Mouse (Mus musculus): ENCODE measurements around the gene Olfr250. TPM values are rescaled to one million over a fixed set of nuclear protein-coding genes. Genes with fewer than 3 reads are reported as not detected.
"Not testable (repeated sequence)": the region's sequence is repeated elsewhere in the genome, so short reads cannot be mapped to it uniquely, and the experiment has no call there.

Gene Olfr250
- total RNA-seq (2021) = not detected

DNA sequence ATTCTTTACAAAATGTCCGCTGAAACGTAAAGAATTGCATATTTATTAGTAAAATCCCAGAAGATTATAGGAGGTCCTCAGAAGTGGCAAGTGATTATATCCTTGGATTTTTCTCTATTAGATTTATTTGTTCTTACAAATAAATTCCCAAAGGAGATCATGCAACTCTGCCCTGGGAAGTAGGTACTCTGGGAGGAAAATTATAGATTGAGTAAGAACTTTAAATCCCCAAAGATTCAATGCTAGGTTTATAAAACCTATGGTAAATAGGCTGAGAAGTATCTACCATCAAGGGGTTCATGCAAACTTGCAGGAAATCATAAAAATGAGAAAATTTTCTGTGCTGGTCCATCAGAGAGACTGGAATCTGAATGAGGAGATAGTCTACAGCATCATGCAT is at the start of gene Olfr250:
Olfr250 (plus strand) TSS at position 301 of the 400 bp plus-strand sequence.
- intact Hi-C loops (cut with DNase I) = no loop called here
- no peak for DNase-seq

DNA sequence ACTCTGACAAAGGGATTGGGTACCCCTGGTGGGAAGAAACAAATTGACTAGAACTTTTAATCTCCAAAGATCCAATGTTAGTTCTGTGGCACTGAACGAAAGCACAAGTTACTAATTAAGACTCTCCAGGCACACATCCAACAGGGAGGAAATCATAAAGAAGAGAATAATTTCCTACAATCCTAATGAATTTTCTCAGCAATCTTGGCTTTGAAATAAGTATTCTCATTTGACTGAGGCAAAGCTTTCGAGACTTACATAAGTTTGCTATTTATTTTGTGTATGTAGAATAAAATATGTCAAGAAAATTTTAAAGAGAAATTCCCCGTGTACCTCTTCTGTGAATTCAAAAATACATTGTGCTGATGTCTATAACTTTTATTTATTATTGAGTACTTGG is 37.9 kb upstream of the Olfr250 start, which contains the start of gene Olfr25:
Olfr25 (plus strand) TSS at position 301 of the 400 bp plus-strand sequence.
- no peak for DNase-seq
- intact Hi-C loops (cut with DNase I) = no loop called here

DNA sequence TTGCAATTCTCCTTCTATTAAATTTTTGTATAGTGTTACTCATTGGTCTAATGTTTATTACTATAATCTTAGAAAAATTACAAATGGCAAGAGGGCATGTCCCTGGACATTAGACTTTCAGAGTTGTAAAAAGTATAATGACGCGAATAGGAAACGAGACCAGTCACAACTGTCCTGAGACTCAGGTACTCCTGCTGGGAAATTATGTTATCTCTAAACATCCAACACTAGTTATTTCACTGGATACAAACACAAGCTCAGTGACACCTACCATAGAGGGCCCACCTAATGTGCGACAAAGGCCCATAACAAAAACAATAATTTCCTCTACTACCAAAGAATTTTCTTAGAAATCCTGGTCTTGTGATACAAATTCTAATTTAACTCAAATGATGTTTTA is 18.6 kb upstream of the Olfr250 start, which contains the start of gene Olfr898:
Olfr898 (plus strand) TSS at position 301 of the 400 bp plus-strand sequence.
- no peak for DNase-seq
- intact Hi-C loops (cut with DNase I) = no loop called here

DNA sequence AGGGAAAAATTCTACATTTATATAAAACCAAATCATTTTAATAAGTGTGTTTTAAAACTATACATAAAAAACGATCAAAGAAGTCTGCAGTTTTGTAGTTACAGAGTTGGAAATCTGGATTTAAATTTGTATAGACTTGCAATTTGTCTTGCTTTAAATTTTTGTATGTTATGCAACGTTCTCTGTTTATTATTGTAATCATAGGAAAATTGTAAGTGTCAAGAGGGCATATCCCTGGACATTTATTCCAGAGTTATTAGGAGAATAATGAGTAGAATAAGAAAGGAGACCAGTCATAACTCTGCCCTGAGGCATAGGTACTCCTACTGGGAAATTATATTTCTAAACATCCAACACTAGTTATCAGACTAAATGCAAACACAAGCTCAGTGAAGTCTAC is 10.1 kb downstream of the Olfr250 start, which contains the start of gene Olfr251:
Olfr251 (plus strand) TSS at position 301 of the 400 bp plus-strand sequence.
- intact Hi-C loops (cut with DNase I) = no loop called here
- DNase-seq = no peak

DNA sequence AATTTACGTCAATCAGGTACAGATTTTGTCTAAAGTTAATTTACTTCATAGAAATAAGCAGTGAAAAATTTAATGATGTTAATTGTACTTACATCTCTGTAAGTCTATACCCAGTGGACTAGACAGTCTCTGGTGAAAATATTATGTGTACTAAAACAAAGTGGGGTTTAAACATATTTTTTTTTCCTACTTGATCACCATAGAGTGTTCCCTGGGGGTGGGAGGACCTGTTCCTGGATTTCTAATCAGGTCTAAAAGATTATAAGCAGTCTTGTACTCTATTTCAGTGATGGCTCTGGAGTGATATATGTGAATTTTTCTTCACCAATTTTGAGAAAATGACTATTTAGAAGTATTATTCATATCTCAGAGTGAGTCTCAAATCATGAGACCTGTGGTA is 34.7 kb downstream of the Olfr250 start, which contains the start of gene Olfr147:
Olfr147 (plus strand) TSS at position 301 of the 400 bp plus-strand sequence.
- intact Hi-C loops (cut with DNase I) = no loop called here
- DNase-seq = no peak

DNA sequence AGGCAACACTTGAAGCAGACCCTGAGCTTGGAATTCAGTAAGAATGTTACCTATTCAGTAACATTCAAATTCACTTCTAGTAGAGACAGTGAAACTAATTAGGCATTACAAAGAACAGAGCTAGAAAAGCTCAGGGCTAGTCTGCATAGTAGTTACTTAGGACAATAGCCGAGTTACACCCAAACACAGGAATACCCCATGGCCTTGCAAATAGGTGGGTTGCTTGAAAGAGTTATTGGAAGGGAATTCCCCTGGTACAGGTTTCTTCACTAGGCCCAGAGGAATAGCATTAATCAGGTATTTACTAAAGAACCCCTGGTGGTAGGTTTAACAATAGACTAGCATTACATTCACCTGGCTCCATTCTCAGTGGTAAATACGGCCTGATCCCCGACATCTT is 40.8 kb downstream of the Olfr250 start:
- DNase-seq; intact Hi-C loops (cut with DNase I): not testable (repeated sequence)

DNA sequence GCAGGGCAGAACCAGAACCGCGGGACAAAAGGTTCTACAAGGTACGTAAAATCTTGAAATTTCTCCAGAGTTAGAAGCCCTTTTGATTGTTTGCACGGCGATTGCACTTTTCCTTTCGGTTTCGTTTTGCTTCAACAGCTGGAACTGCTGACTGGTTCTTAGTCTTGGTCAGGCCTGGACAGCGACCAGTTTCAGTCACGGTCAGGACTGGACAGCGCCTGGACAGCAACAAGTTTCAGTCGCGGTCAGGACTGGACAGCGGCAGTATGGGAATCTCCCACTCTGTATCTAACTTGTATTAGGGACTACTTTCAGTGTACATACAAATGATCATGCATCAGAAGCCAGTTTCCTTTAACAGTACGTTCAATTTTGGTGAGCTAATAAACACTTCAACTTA is 46.8 kb downstream of the Olfr250 start:
- intact Hi-C loops (cut with DNase I); DNase-seq: not testable (repeated sequence)

Other genes with a start within 250 kb of the Olfr250 start
- gene Olfr890, start 224.4 kb upstream of the Olfr250 start, total RNA-seq (2021) = not detected
- gene Olfr891, start 186.1 kb upstream of the Olfr250 start, total RNA-seq (2021) = not detected
- gene Olfr893, start 158.5 kb upstream of the Olfr250 start, total RNA-seq (2021) = not detected
- gene Olfr894, start 148.8 kb upstream of the Olfr250 start, total RNA-seq (2021) = not detected
- gene Olfr143, start 114.1 kb upstream of the Olfr250 start, total RNA-seq (2021) = not detected
- not detected for gene Olfr895, start 99.0 kb upstream of the Olfr250 start, total RNA-seq (2021)
- gene Olfr896-ps1, start 75.8 kb upstream of the Olfr250 start, total RNA-seq (2021) = not detected
- gene Olfr25, start 37.8 kb upstream of the Olfr250 start, total RNA-seq (2021) = not detected
- gene Olfr898, start 18.5 kb upstream of the Olfr250 start, total RNA-seq (2021) = not detected
- gene Olfr251, start 10.2 kb downstream of the Olfr250 start, total RNA-seq (2021) = not detected
- gene Olfr147, start 34.8 kb downstream of the Olfr250 start, total RNA-seq (2021) = not detected
- not detected for gene Olfr901, start 62.6 kb downstream of the Olfr250 start, total RNA-seq (2021)
- not detected for gene Olfr902, start 80.8 kb downstream of the Olfr250 start, total RNA-seq (2021)
- not detected for gene Olfr904, start 96.2 kb downstream of the Olfr250 start, total RNA-seq (2021)
- not detected for gene Olfr905, start 104.2 kb downstream of the Olfr250 start, total RNA-seq (2021)
- not detected for gene Olfr906, start 120.2 kb downstream of the Olfr250 start, total RNA-seq (2021)
- gene Olfr907, start 128.9 kb downstream of the Olfr250 start, total RNA-seq (2021) = not detected
- gene Olfr911-ps1, start 154.7 kb downstream of the Olfr250 start, total RNA-seq (2021) = not detected
- not detected for gene Olfr910, start 171.0 kb downstream of the Olfr250 start, total RNA-seq (2021)
- not detected for gene Olfr912, start 213.3 kb downstream of the Olfr250 start, total RNA-seq (2021)
- not detected for gene Olfr913, start 225.9 kb downstream of the Olfr250 start, total RNA-seq (2021)
- not detected for gene Olfr914, start 238.2 kb downstream of the Olfr250 start, total RNA-seq (2021)

All from heart, postnatal 36 days (tissue).